Mouse (Mus musculus) ES-Bruce4 (cell line): ENCODE data around the gene Spryd7. TPM values are rescaled to one million over a fixed set of nuclear protein-coding genes. Genes with fewer than 3 reads are reported as not detected.

Experiments
- H3K27ac ChIP-seq: 2 replicates; pipeline ENCODE4 v1.5.1; 2012; ENCODE audit warnings: low read length, inconsistent platforms; ENCODE audit not compliant: insufficient read depth
- H3K27me3 ChIP-seq: 2 replicates; pipeline ENCODE4 v1.6.1; 2012; ENCODE audit warnings: mild to moderate bottlenecking, low read length, inconsistent platforms; ENCODE audit not compliant: control insufficient read depth, poor library complexity, insufficient read depth, severe bottlenecking
- H3K36me3 ChIP-seq: 2 replicates; pipeline ENCODE4 v1.6.1; 2012; ENCODE audit warnings: inconsistent platforms, mild to moderate bottlenecking, low read length, moderate library complexity; ENCODE audit not compliant: control insufficient read depth, poor library complexity, insufficient read depth, severe bottlenecking
- H3K4me1 ChIP-seq: one replicate; pipeline ENCODE4 v1.8.1; 2011; ENCODE audit warnings: low read length; ENCODE audit not compliant: control insufficient read depth, insufficient read depth
- H3K4me3 ChIP-seq: 2 replicates; pipeline ENCODE4 v1.5.1; 2011; ENCODE audit warnings: low read depth, mild to moderate bottlenecking, low read length
- H3K9ac ChIP-seq: 2 replicates; pipeline ENCODE4 v1.6.1; 2012; ENCODE audit warnings: low read depth, mild to moderate bottlenecking, inconsistent platforms; ENCODE audit not compliant: poor library complexity, severe bottlenecking
- H3K9me3 ChIP-seq: replicated peaks from 2 replicates; pipeline ENCODE4 v1.6.1; 2012; ENCODE audit warnings: mild to moderate bottlenecking, low read length, inconsistent platforms; ENCODE audit not compliant: control insufficient read depth, poor library complexity, insufficient read depth, severe bottlenecking
- CTCF ChIP-seq: IDR thresholded peaks from one replicate; pipeline ENCODE4 v1.8.1; 2011; ENCODE audit warnings: low read depth, low read length
- EP300 ChIP-seq: IDR thresholded peaks from 2 replicates; pipeline ENCODE4 v1.6.1; 2011; ENCODE audit warnings: low read depth, low read length; ENCODE audit not compliant: insufficient read depth
- POLR2A ChIP-seq: IDR thresholded peaks from one replicate; pipeline ENCODE4 v1.8.1; 2011; ENCODE audit warnings: low read length; ENCODE audit not compliant: insufficient read depth
- polyA plus RNA-seq: library from polyadenylated mRNA; stranded (reverse); fragments of >200 nt; gene quantifications from 2 replicates; pipeline ENCODE4 v1.2.4, GENCODE M21; 2011; ENCODE audit warnings: low read depth; ENCODE audit not compliant: missing spikeins, insufficient read depth, insufficient read length

The Spryd7 gene
- polyA plus RNA-seq, 1 experiment, result 17.7 TPM

GRCm38 (mm10) chr14:61530396-61530795 lies 26.3 kb downstream of the Spryd7 start:
- no peak for TF ChIP-seq CTCF
- no peak for TF ChIP-seq EP300
- TF ChIP-seq POLR2A, result no peak
- Histone ChIP-seq H3K9ac (no peak overlapping the region), H3K9me3 (no peaks in the 10 kb centered on the region), H3K4me3 (no peak overlapping the region), H3K36me3 (peaks cover 2% of the 10 kb centered on the region; the same call in 1 of the 2 replicates), H3K4me1 (no peaks in the 10 kb centered on the region), H3K27ac (no peak overlapping the region), H3K27me3 (no peaks in the 10 kb centered on the region)

DNA sequence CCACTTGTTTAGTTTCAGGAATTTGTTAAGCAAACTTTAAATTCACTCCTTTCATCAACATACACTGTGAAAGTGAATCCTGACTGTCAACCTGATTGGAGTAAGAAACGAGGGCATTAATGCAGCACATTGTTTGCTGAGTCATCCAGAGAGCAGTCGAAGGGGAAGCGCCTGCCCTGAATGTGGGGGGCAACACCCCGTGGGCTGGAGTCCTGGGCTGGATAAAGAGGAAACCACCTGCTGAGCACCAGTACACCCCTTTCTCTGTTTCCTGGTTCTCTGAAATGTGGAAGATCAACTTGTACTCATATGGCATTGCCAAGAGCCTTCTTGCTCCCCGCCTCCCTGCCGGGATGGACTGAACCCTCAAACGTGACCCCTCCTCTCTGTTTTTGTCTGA lies 27.2 kb downstream of the Spryd7 start:
- Histone ChIP-seq H3K27me3 (no peaks in the 10 kb centered on the region), H3K27ac (no peak overlapping the region), H3K36me3 (no peaks in the 10 kb centered on the region; the same call in 1 of the 2 replicates), H3K9me3 (no peaks in the 10 kb centered on the region), H3K9ac (no peak overlapping the region), H3K4me1 (no peaks in the 10 kb centered on the region), H3K4me3 (no peak overlapping the region)
- TF ChIP-seq EP300 (no peak), POLR2A (no peak), CTCF (no peak)

- H3K27me3 ChIP-seq, result no peaks in the 10 kb centered on the region
- TF ChIP-seq POLR2A (no peak), CTCF (no peak), EP300 (no peak)
- no peak overlapping the region for H3K4me3 ChIP-seq
- H3K9me3 ChIP-seq, result no peaks in the 10 kb centered on the region
- no peak overlapping the region for H3K27ac ChIP-seq
- no peaks in the 10 kb centered on the region for H3K36me3 ChIP-seq
- no peak overlapping the region for H3K9ac ChIP-seq
- H3K4me1 ChIP-seq, result no peaks in the 10 kb centered on the region
Observed at GRCm38 (mm10) chr14:61526006-61526405, 30.7 kb downstream of the Spryd7 start.

GRCm38 (mm10) chr14:61523821-61524220 lies 32.9 kb downstream of the Spryd7 start:
- TF ChIP-seq EP300 (no peak), CTCF (no peak), POLR2A (no peak)
- Histone ChIP-seq H3K9ac (no peak overlapping the region), H3K4me1 (no peaks in the 10 kb centered on the region), H3K9me3 (no peaks in the 10 kb centered on the region), H3K27me3 (no peaks in the 10 kb centered on the region), H3K27ac (no peak overlapping the region), H3K4me3 (no peak overlapping the region), H3K36me3 (no peaks in the 10 kb centered on the region)

DNA sequence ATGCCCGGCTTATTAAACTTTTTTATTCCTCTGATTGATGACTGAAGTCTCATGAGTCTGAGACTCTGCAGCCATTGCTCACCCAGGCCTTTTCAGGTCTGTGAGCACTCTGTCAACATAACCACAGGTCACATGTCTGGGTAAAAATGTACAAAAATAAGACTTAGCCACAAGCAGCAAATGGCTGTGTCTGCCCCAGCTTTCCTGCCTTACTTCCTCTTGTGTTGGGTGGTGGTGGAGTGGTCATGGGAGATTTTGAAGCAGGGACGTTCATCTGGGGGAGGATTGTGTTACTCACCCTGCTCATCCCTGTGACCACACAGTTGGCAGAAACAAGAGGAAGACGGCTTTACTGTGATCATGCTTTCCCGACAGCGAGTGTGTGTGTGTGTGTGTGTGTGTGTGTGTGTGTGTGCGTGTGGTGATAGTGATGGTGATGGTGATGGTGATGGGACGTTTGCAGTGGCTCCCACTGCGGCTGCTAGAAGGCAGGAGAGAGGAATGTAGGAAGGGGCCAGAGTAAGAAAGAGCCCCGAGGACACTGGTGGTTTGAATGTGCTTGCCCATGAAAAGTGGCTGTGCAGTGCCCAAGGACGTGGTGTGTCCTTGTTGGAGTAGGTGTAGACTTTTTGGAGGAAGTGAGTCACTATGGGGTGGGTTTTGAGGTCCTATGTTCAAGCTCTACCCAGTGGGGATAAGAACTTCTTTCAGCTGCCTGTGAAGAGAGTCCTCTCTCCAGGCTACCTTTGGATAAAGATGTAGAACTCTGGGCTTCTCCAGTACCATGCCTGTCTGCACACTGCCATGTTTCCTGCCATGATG lies 37.8 kb downstream of the Spryd7 start:
- TF ChIP-seq POLR2A (no peak), CTCF (no peak), EP300 (no peak)

DNA sequence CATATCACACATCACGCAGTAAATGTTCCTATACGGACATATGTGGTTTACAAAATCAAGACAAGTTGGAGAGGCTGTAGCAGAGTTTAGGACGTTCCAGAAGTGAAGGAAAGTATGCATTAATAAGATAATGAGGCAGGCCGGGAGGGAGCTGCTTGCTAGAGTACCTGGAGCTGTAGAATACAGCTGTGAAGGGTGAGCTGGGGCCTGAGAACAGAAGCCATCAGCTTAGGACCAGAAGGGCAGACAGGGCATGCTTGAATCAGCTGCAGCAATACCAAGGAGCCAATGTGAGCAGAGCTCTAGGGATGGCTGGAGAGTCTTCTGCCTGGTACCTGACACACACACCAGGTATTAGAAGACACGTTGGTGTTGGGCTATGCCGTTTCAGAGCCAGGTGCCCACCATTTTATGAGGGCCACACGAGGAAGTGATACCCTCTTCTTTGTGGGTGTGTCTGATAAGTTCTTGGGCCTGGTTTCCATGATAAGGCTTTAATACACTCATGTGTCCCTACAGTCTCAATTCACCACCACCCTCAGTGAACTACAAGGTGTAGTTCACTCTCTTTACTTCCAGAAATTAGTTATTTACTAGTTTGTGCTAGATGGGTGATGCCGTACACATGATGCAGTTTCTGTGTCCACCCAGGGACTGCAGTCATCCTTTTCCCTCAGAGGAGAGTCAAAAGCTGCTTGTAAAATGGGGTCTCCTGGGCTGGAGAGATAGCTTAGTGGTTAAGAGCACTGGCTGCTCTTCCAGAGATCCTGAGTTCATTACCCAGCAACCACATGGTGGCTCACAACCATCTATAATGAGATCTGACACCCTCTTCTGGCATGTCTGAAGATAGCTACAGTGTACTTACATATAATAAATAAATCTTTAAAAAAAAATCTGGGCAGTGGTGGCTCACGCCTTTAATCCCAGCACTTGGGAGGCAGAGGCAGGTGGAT lies 39.9 kb downstream of the Spryd7 start:
- Histone ChIP-seq H3K36me3 (no peaks in the 10 kb centered on the region), H3K9me3 (no peaks in the 10 kb centered on the region), H3K4me1 (no peaks in the 10 kb centered on the region), H3K27ac (no peak overlapping the region), H3K9ac (no peak overlapping the region), H3K4me3 (no peak overlapping the region), H3K27me3 (no peaks in the 10 kb centered on the region)
- TF ChIP-seq POLR2A, result no peak
- TF ChIP-seq CTCF, result no peak
- TF ChIP-seq EP300, result no peak

More for the DNA sequence above, 37.8 kb downstream of the Spryd7 start:
- no peak overlapping the region for H3K4me3 ChIP-seq
- no peak overlapping the region for H3K9ac ChIP-seq
- H3K27ac ChIP-seq, result no peak overlapping the region
- H3K36me3 ChIP-seq, result no peaks in the 10 kb centered on the region
- H3K27me3 ChIP-seq, result no peaks in the 10 kb centered on the region
- no peaks in the 10 kb centered on the region for H3K4me1 ChIP-seq
- H3K9me3 ChIP-seq, result no peaks in the 10 kb centered on the region
